Mouse (Mus musculus): ENCODE data around the gene Sod3. TPM values are rescaled to one million over a fixed set of nuclear protein-coding genes. Genes with fewer than 3 reads are reported as not detected.

The Sod3 gene
- polyA plus RNA-seq, 2 experiments from 2014 or later: not detected

GRCm38 (mm10) chr5:52382837-52383236 is 19.2 kb downstream of the Sod3 start:
- no peak for ATAC-seq

GRCm38 (mm10) chr5:52383748-52384147 is 20.2 kb downstream of the Sod3 start:
- no peak for ATAC-seq

DNA sequence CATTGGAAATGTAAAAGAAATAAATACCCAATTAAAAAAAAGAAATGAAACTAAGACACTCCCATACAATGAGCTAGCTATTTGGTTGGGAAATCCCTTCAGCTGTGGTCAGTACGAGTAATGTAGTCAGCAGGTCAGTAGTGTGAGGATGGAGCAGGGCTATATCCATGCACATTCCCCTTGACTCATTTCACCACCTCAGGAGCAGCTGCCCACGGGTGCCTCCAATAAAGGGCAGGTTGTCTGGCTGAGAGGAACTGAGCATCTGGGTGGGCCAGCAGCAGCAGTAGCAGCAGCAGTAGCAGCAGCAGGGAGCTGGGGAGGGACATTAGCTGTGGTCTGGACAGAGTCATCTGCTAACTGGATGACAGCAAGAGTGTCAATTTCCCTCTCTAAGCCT is 22.4 kb downstream of the Sod3 start:
- ATAC-seq: no peak

DNA sequence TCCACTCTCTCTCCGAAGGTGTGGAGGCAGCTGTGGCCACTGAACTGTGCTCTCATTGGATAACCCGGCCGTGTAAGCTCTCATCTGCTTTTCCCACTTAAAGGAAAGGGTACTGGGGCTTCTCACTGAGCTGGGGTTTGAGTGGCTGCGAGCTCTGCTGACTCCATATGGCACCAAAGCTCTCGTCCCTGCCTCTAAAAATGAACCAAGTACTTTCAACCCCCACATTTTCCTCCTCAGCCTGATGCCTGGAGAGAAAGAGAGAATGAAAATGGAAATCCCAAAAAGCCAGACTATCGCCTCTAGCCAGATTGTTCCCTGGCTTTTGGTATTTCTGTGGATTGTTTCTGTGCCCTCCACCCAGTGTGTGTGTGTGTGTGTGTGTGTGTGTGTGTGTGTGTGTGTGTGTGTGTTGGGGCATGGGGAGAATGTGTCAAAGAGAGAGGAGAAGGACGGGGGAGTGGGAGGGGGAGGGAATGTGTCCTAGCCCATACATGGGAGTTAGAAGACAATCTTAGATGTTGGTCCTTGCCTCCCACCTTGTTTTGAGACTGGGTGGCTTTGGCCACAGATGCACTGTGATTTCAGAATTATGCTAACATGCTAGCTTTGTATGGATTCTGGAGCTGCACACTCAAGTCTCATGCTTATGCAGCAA is 24.6 kb downstream of the Sod3 start:
- ATAC-seq: no peak

- no peak for ATAC-seq
Measured at GRCm38 (mm10) chr5:52390381-52390780, 26.8 kb downstream of the Sod3 start.

GRCm38 (mm10) chr5:52391471-52391870 is 27.9 kb downstream of the Sod3 start:
- no peak for ATAC-seq

GRCm38 (mm10) chr5:52393756-52394155 is 30.2 kb downstream of the Sod3 start:
- ATAC-seq: no peak

- ATAC-seq: no peak
Measured at GRCm38 (mm10) chr5:52404373-52404772, 40.8 kb downstream of the Sod3 start.

GRCm38 (mm10) chr5:52408668-52409315 is 45.2 kb downstream of the Sod3 start:
- ATAC-seq: no peak

- no peak for ATAC-seq
Measured at GRCm38 (mm10) chr5:52410197-52410596, 46.6 kb downstream of the Sod3 start.

DNA sequence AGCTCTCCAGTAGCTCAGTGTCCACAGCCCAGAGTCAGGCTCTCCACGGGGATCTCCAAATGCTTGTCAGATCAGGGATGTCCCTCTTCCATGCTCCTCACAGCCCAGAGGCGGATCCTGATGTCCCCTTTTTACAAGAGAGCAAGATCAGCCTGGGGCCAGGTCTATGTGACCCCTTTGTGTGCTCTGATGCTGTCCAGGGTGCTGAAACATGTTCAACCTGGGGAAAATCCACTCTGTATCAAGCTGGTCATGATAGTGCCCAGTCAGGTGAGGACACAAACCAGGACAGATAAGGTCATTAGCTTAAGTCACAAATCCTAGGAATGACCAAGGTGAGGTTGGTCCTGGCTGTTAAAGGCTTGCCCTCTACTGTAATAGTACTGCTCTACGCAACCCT is 48.0 kb downstream of the Sod3 start:
- no peak for ATAC-seq

GRCm38 (mm10) chr5:52415193-52415592 is 51.6 kb downstream of the Sod3 start:
- no peak for ATAC-seq

DNA sequence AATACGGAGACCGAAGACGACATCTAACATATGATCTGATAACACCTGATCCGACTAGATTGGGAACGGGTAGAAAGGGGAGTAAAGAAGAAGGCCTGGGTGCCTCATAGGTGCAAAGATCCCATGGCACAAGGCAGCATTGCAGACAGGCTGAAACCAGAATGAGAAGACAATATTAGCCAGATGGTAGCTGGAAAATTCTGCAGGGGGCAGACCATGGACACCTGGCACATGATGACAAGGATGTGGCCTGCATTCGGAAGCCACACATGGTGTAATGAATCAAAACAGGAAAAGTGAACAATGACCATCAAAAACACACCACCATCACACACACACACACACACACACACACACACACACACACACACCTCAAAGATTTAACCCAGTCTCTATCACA is 52.3 kb downstream of the Sod3 start:
- ATAC-seq: no peak

DNA sequence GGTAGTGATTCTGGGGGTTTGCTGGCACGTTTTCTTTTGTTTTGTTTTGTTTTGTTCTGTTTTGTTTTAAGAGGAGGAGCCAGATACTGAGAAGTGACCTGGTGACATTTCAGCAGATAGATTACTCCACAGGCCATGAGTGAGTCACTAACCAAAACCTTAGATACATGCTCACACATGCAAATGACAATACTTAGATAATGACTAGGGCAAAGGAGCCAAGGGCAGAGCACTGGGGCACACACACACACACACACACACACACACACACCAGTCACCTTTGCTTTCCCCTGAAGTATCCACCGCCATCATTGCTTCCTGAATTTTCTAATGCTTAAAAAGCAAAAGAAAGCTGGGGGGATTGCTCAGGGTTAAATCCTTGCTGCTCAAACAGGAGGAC is 52.9 kb downstream of the Sod3 start:
- ATAC-seq: no peak

Other genes with a start within 250 kb of the Sod3 start
- gene Dhx15, start 173.3 kb upstream of the Sod3 start, polyA plus RNA-seq (2017; shearing (Covaris generic)): 100 to 1,000 TPM in 1 of 2 experiments, 10 to 100 TPM in 1; 97.0 to 105 TPM
- not detected for gene Ccdc149, start 107.7 kb downstream of the Sod3 start, polyA plus RNA-seq (2017; shearing (Covaris generic))
- not detected for gene Lgi2, start 202.7 kb downstream of the Sod3 start, polyA plus RNA-seq (2017; shearing (Covaris generic))